ENCODE assay signal across 9 mouse cellular contexts in the genomic region with DNA sequence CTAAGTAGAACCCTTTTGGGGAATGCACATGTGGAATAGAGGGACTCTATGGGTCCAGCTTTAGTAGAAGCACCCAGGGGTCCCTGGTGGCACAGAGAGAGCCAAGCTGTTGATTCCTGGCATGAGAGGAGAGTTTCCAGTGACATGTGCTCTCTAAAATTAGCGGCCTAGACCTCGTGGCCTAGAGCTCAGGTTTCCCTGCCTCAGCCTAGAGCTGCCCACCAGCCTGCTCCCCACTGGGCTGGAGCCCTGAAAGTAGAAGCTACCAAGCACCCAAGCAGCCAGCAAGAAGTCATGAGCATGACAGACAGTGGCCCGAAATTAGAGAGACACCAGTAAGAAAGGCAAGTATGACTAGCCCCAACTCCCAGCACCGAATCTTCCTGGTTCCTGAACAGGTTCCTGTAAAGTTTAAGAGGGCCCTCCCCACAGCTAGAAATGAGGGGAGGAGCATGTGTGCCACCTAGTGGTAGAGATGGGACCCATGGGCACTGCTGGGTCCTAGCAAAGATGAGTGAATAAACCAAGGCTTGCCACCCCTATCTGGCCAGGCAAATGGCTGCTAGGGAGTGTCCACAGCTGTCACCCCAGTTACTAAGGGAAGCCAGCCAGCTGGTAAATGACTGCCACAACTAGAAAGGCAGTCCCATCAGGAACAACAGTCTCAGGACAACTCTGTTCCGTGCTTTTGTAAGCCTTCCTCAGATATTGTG. TPM values are rescaled to one million over a fixed set of nuclear protein-coding genes. Genes with fewer than 3 reads are reported as not detected.
DNase-seq lines count a peak whose midpoint lies in the region; ATAC-seq lines count a peak whose summit lies in the region.
"Had no signal": no experiment of that assay in that cellular context is flagged by ENCODE, and none has a peak within 500 bp of the region (broad histone marks: within the 10 kb centered on the region; RNA-seq: fewer than 3 reads in every experiment).

No protein-coding gene starts in this region.

- H3K9me3 ChIP-seq in stomach, embryonic 15.5 days, result no peaks in the 10 kb centered on the region
- H3K9me3 ChIP-seq: embryonic facial prominence, embryonic 12.5 days had no signal

- no peaks in the 10 kb centered on the region for H3K36me3 ChIP-seq in stomach, embryonic 15.5 days

- no peaks in the 10 kb centered on the region for H3K27me3 ChIP-seq in stomach, embryonic 15.5 days (replicated peaks)
- H3K27me3 ChIP-seq: embryonic facial prominence, embryonic 12.5 days had no signal

- no peaks in the 10 kb centered on the region for H3K4me1 ChIP-seq in stomach, embryonic 15.5 days
- H3K4me1 ChIP-seq: embryonic facial prominence, embryonic 12.5 days had no signal

- peak; percentile 88 for ATAC-seq in megakaryocyte, adult 5-6 weeks (ENCODE audit: poor library complexity, severe bottlenecking)
- ATAC-seq in stomach, embryonic 15.5 days (ENCODE audit: insufficient read depth, low FRiP score, low read depth), result peak; percentile 53; the same call in 1 of the 2 replicates

- 73% methylated on average over 5 of the region's 5 CpGs for WGBS in stomach, embryonic 15.5 days

- peak; percentile 46 to 50 for DNase-seq in left cerebral cortex, adult 18-20 months (ENCODE audit: low spot score in 2 of 2)
- no peak for DNase-seq in left cerebral cortex, adult 8-10 months (ENCODE audit: low spot score in 2 of 2)
- DNase-seq in NIH3T3 (ENCODE audit: low read depth), result peak; percentile 74
- DNase-seq in cerebellum, postnatal 25 days, result peak; percentile 60 to 72
- DNase-seq in heart, adult 9 months (ENCODE audit: low spot score in 2 of 2), result peak; percentile 29 to 61
- DNase-seq in kidney, postnatal 14 days, result peak; percentile 63

- no peak overlapping the region for H3K4me3 ChIP-seq in stomach, embryonic 15.5 days (replicated peaks)
- H3K4me3 ChIP-seq: embryonic facial prominence, embryonic 12.5 days had no signal

- H3K9ac ChIP-seq in stomach, embryonic 15.5 days, result no peak overlapping the region
- H3K9ac ChIP-seq: embryonic facial prominence, embryonic 12.5 days had no signal

- no peak overlapping the region for H3K4me2 ChIP-seq in stomach, embryonic 15.5 days
- H3K4me2 ChIP-seq: embryonic facial prominence, embryonic 12.5 days had no signal

- no peak overlapping the region for H3K27ac ChIP-seq in stomach, embryonic 15.5 days
- H3K27ac ChIP-seq: embryonic facial prominence, embryonic 12.5 days had no signal

RNA-seq across cellular contexts. Expression of gene Slc6a8, which starts 18.1 kb away (rescaled TPM):
- total RNA-seq in left cerebral cortex, adult 18-20 months (2021), result 100 to 1,000 TPM in 1 of 2 experiments, 10 to 100 TPM in 1; 95.9 to 102 TPM
- 100 to 1,000 TPM; 103 to 124 (median 111) TPM for total RNA-seq in left cerebral cortex, adult 8-10 months (2022)
- total RNA-seq in megakaryocyte, adult 5-6 weeks (2015), result not detected in 2 replicates
- total RNA-seq in megakaryocyte, adult 5-6 weeks (2017), result 1.1 TPM in 1 of 2 replicates, not detected in the other
- polyA plus RNA-seq in stomach, embryonic 15.5 days (2015; fragmentation: Nextera tagmentation; extraction: Ambion mirVana), result 6.8 and 7.1 TPM in 2 replicates

RNA-seq across cellular contexts. Expression of gene Bcap31, which starts 24.9 kb away (rescaled TPM):
- total RNA-seq in left cerebral cortex, adult 18-20 months (2021), result 10 to 100 TPM; 79.2 to 91.3 TPM
- 100 to 1,000 TPM in 1 of 4 experiments, 10 to 100 TPM in 3; 91.3 to 100 (median 95.9) TPM for total RNA-seq in left cerebral cortex, adult 8-10 months (2022)
- 211 and 214 TPM in 2 replicates for total RNA-seq in megakaryocyte, adult 5-6 weeks (2015)
- total RNA-seq in megakaryocyte, adult 5-6 weeks (2017), result 157 and 173 TPM in 2 replicates
- polyA plus RNA-seq in stomach, embryonic 15.5 days (2015; fragmentation: Nextera tagmentation; extraction: Ambion mirVana), result 270 and 283 TPM in 2 replicates

RNA-seq across cellular contexts. Expression of gene Abcd1, which starts 25.3 kb away (rescaled TPM):
- total RNA-seq in left cerebral cortex, adult 18-20 months (2021), result 10 to 100 TPM; 10.2 to 12.3 TPM
- total RNA-seq in left cerebral cortex, adult 8-10 months (2022), result 10 to 100 TPM; 10.8 to 13.3 (median 12.1) TPM
- total RNA-seq in megakaryocyte, adult 5-6 weeks (2015), result 80.0 and 82.4 TPM in 2 replicates
- total RNA-seq in megakaryocyte, adult 5-6 weeks (2017), result 32.7 and 35.7 TPM in 2 replicates
- polyA plus RNA-seq in stomach, embryonic 15.5 days (2015; fragmentation: Nextera tagmentation; extraction: Ambion mirVana), result 18.6 and 19.5 TPM in 2 replicates

RNA-seq across cellular contexts. Expression of gene Pnck, which starts 31.2 kb away (rescaled TPM):
- 100 to 1,000 TPM in 1 of 2 experiments, 10 to 100 TPM in 1; 84.2 to 108 TPM for total RNA-seq in left cerebral cortex, adult 18-20 months (2021)
- total RNA-seq in left cerebral cortex, adult 8-10 months (2022), result 100 to 1,000 TPM in 1 of 4 experiments, 10 to 100 TPM in 3; 83.1 to 100 (median 96.2) TPM
- 0.59 TPM in 1 of 2 replicates, not detected in the other for total RNA-seq in megakaryocyte, adult 5-6 weeks (2015)
- total RNA-seq in megakaryocyte, adult 5-6 weeks (2017), result not detected in 2 replicates
- 17.7 and 20.4 TPM in 2 replicates for polyA plus RNA-seq in stomach, embryonic 15.5 days (2015; fragmentation: Nextera tagmentation; extraction: Ambion mirVana)

RNA-seq across cellular contexts. Expression of gene Dusp9, which starts 51.9 kb away (rescaled TPM):
- 1 to 10 TPM; 1.2 to 1.3 TPM for total RNA-seq in left cerebral cortex, adult 18-20 months (2021)
- under 1 TPM; 0.42 to 0.87 (median 0.82) TPM for total RNA-seq in left cerebral cortex, adult 8-10 months (2022)
- 0.11 and 0.13 TPM in 2 replicates for total RNA-seq in megakaryocyte, adult 5-6 weeks (2015)
- 0.16 TPM in 1 of 2 replicates, not detected in the other for total RNA-seq in megakaryocyte, adult 5-6 weeks (2017)
- polyA plus RNA-seq in stomach, embryonic 15.5 days (2015; fragmentation: Nextera tagmentation; extraction: Ambion mirVana), result 15.0 and 16.9 TPM in 2 replicates

Comparison
In these comparisons a context has a peak if more than half of its experiments do, and no peak if none do; other contexts are left out.
1. DNase-seq: peak in left cerebral cortex, adult 18-20 months (2 of 2), NIH3T3 (single experiment), cerebellum, postnatal 25 days (2 of 2), heart, adult 9 months (2 of 2) and kidney, postnatal 14 days (single experiment); none in left cerebral cortex, adult 8-10 months (0 of 2).
2. RNA of gene Slc6a8, which starts 18.1 kb away (total RNA-seq): 103 to 124 TPM in left cerebral cortex, adult 8-10 months and 95.9 to 102 TPM in left cerebral cortex, adult 18-20 months; 1.1 TPM in megakaryocyte, adult 5-6 weeks; every median in the first group is over 10 times any median in the second.